Comparison of ENCODE assay signal across 8 mouse cellular contexts in genomic region chr14:20113964-20114363, GRCm38 (mm10). TPM values are rescaled to one million over a fixed set of nuclear protein-coding genes. Genes with fewer than 3 reads are reported as not detected.
A peak's percentile ranks its signal among the peaks of the same experiment; 100 is the strongest.
DNase-seq lines count a peak whose midpoint lies in the region; ATAC-seq and TF ChIP-seq lines count a peak whose summit lies in the region.

No protein-coding gene starts in this region.

- H3K36me3 ChIP-seq in ES-Bruce4 (ENCODE audit: control insufficient read depth, insufficient read depth, low read length, poor library complexity, severe bottlenecking) = no peaks in the 10 kb centered on the region
- H3K36me3 ChIP-seq in forebrain, embryonic 11.5 days (ENCODE audit: control insufficient read depth, insufficient read depth, low read length) = no peaks in the 10 kb centered on the region

- TF ChIP-seq CTCF in ES-Bruce4 (IDR thresholded peaks at IDR 0.05; ENCODE audit: low read depth, low read length) = peak; percentile 91
- peak; percentile 97 for TF ChIP-seq CTCF in layer of hippocampus, adult 2 months (conservative IDR thresholded peaks at IDR 0.05)
- TF ChIP-seq CTCF in lung, adult 2 months (IDR thresholded peaks at IDR 0.05; ENCODE audit: insufficient read depth, low read length) = peak; percentile 89

- no peaks in the 10 kb centered on the region for H3K27me3 ChIP-seq in ES-Bruce4 (ENCODE audit: control insufficient read depth, insufficient read depth, low read length, poor library complexity, severe bottlenecking)
- H3K27me3 ChIP-seq in forebrain, embryonic 11.5 days (ENCODE audit: control insufficient read depth, insufficient read depth, low read length) = no peaks in the 10 kb centered on the region

- no peak for TF ChIP-seq POLR2A in ES-Bruce4 (IDR thresholded peaks at IDR 0.05; ENCODE audit: insufficient read depth, low read length)
- TF ChIP-seq POLR2A in lung, adult 2 months (IDR thresholded peaks at IDR 0.05; ENCODE audit: borderline replicate concordance, extremely low read depth, low read depth, low read length) = no peak

- H3K9ac ChIP-seq in ES-Bruce4 (ENCODE audit: low read depth, poor library complexity, severe bottlenecking) = no peak overlapping the region
- H3K9ac ChIP-seq in forebrain, embryonic 11.5 days (ENCODE audit: low read length) = no peak overlapping the region

- ATAC-seq in forebrain, embryonic 11.5 days (replicated peaks; ENCODE audit: low FRiP score) = peak; percentile 71

- no peak overlapping the region for H3K4me3 ChIP-seq in ES-Bruce4 (ENCODE audit: low read depth, low read length)
- H3K4me3 ChIP-seq in forebrain, embryonic 11.5 days (ENCODE audit: low read depth, low read length) = no peak overlapping the region
- no peak overlapping the region for H3K4me3 ChIP-seq in layer of hippocampus, adult 2 months
- no peak overlapping the region for H3K4me3 ChIP-seq in lung, adult 2 months (replicated peaks; ENCODE audit: extremely low read depth, low read depth, low read length)

- no peak overlapping the region for H3K4me2 ChIP-seq in forebrain, embryonic 11.5 days (ENCODE audit: low read depth, low read length, severe bottlenecking)

- peaks cover 3% of the 10 kb centered on the region for H3K4me1 ChIP-seq in ES-Bruce4 (ENCODE audit: control insufficient read depth, insufficient read depth, low read length)
- no peaks in the 10 kb centered on the region for H3K4me1 ChIP-seq in forebrain, embryonic 11.5 days (replicated peaks; ENCODE audit: control insufficient read depth, insufficient read depth, low read length)
- H3K4me1 ChIP-seq in lung, adult 2 months (ENCODE audit: control insufficient read depth, insufficient read depth, low read length) = peaks cover 8% of the 10 kb centered on the region

- H3K27ac ChIP-seq in ES-Bruce4 (ENCODE audit: insufficient read depth, low read length) = no peak overlapping the region
- H3K27ac ChIP-seq in forebrain, embryonic 11.5 days (ENCODE audit: low read depth, low read length) = no peak overlapping the region
- H3K27ac ChIP-seq in layer of hippocampus, adult 2 months = no peak overlapping the region

- TF ChIP-seq EP300 in ES-Bruce4 (IDR thresholded peaks at IDR 0.05; ENCODE audit: insufficient read depth, low read depth, low read length) = no peak

- intact Hi-C loops in heart, postnatal 36 days (cut with DNase I) = loop anchor here (1.0 kb wide), 1 partner anchor 144 kb away; no protein-coding TSS in a partner anchor

- WGBS in forebrain, embryonic 11.5 days = 4% methylated on average over 6 of the region's 6 CpGs
- WGBS in lung, adult 2 months = 9% methylated on average over 6 of the region's 6 CpGs

- DNase-seq in c-Kit-positive CD71-negative TER-119-negative erythroid progenitor cells, embryonic 14.5 days (ENCODE audit: low read depth) = peak; percentile 62
- peak; percentile 92 for DNase-seq in forebrain, embryonic 11.5 days (ENCODE audit: low spot score)
- DNase-seq in heart, postnatal 36 days = peak; percentile 79 to 89
- DNase-seq in layer of hippocampus, adult 2 months (ENCODE audit: low spot score in 2 of 2) = peak; percentile 74 to 92
- peak; percentile 83 for DNase-seq in lung, adult 2 months
- peak; percentile 68 for DNase-seq in ovary, adult 18-20 months (ENCODE audit: low spot score)
- DNase-seq in thymus, adult 18-20 months = peak; percentile 52 to 54

- H3K9me3 ChIP-seq in ES-Bruce4 (replicated peaks; ENCODE audit: control insufficient read depth, insufficient read depth, low read length, poor library complexity, severe bottlenecking) = no peaks in the 10 kb centered on the region
- H3K9me3 ChIP-seq in forebrain, embryonic 11.5 days (ENCODE audit: control insufficient read depth, low read length) = no peaks in the 10 kb centered on the region; the same call in 1 of the 2 replicates

RNA-seq across cellular contexts. Expression of gene Saysd1, which starts 24.4 kb away (rescaled TPM):
- polyA plus RNA-seq in ES-Bruce4 (2011; ENCODE audit: insufficient read depth, insufficient read length, low read depth, missing spikeins) = 3.5 and 5.8 TPM in 2 replicates
- 11.6 and 11.7 TPM in 2 replicates for polyA plus RNA-seq in forebrain, embryonic 11.5 days (2014; fragmentation: Nextera tagmentation; extraction: Ambion mirVana)
- 1 to 10 TPM; 2.7 to 3.2 TPM for total RNA-seq in heart, postnatal 36 days (2021)
- 1 to 10 TPM; 4.8 to 5.2 TPM for total RNA-seq in layer of hippocampus, adult 2 months (2021)
- polyA plus RNA-seq in lung, adult 2 months (2012; rRNA removed) = 9.9 and 11.9 TPM in 2 replicates
